Mouse (Mus musculus) stomach, embryonic 16.5 days (tissue): ENCODE data around the gene 1700003F12Rik. TPM values are rescaled to one million over a fixed set of nuclear protein-coding genes. Genes with fewer than 3 reads are reported as not detected.

ENCODE experiments used
- ATAC-seq: fragments of 200-750 bp; cut with Nextera tagmentation; 2 replicates; pipeline ENCODE4 v1.8.0; 2017; ENCODE audit warnings: moderate number of reproducible peaks, moderate TSS enrichment; ENCODE audit not compliant: insufficient read depth, low FRiP score
- H3K27ac ChIP-seq: fragments of 300-500 bp; sonication (generic); 2 replicates; pipeline ENCODE4 v1.5.1; 2014; ENCODE audit warnings: low read length
- H3K27me3 ChIP-seq: fragments of 300-500 bp; sonication (generic); 2 replicates; pipeline ENCODE4 v1.6.1; 2014; ENCODE audit warnings: low read length, control low read depth, mixed read lengths; ENCODE audit not compliant: control insufficient read depth, insufficient read depth
- H3K36me3 ChIP-seq: fragments of 300-500 bp; sonication (generic); 2 replicates; pipeline ENCODE4 v1.6.1; 2014; ENCODE audit warnings: low read length; ENCODE audit not compliant: control insufficient read depth, insufficient read depth
- H3K4me1 ChIP-seq: fragments of 300-500 bp; sonication (generic); 2 replicates; pipeline ENCODE4 v1.6.1; 2014; ENCODE audit warnings: low read length, control low read depth, mixed read lengths; ENCODE audit not compliant: control insufficient read depth, insufficient read depth
- H3K4me2 ChIP-seq: fragments of 300-500 bp; sonication (generic); 2 replicates; pipeline ENCODE4 v1.6.1; 2014; ENCODE audit warnings: low read depth, low read length, mixed read lengths
- H3K4me3 ChIP-seq: fragments of 300-500 bp; sonication (generic); replicated peaks from 2 replicates; pipeline ENCODE4 v1.5.1; 2014; ENCODE audit warnings: mild to moderate bottlenecking, low read length
- H3K9ac ChIP-seq: fragments of 300-500 bp; sonication (generic); 2 replicates; pipeline ENCODE4 v1.6.1; 2014; ENCODE audit warnings: low read length
- H3K9me3 ChIP-seq: fragments of 300-500 bp; sonication (generic); replicated peaks from 2 replicates; pipeline ENCODE4 v1.6.1; 2016; ENCODE audit warnings: low read length, control low read depth; ENCODE audit not compliant: control insufficient read depth
- WGBS: fragments of 180-500 bp; shearing (Covaris S2); extraction: QIAGEN DNeasy Blood & Tissue Kit; methylation state at CpG from one replicate; pipeline ENCODE4 v1.1.7; 2014; 5-methylcytosine and 5-hydroxymethylcytosine counted together
- polyA plus RNA-seq: library from polyadenylated mRNA; unstranded; fragments of >200 nt; fragmentation: Nextera tagmentation; extraction: Ambion mirVana; gene quantifications from 2 replicates; pipeline ENCODE4 v1.2.1, GENCODE M21; 2015

The 1700003F12Rik gene
- polyA plus RNA-seq, 1 experiment from 2014 or later = 1.6 TPM

DNA sequence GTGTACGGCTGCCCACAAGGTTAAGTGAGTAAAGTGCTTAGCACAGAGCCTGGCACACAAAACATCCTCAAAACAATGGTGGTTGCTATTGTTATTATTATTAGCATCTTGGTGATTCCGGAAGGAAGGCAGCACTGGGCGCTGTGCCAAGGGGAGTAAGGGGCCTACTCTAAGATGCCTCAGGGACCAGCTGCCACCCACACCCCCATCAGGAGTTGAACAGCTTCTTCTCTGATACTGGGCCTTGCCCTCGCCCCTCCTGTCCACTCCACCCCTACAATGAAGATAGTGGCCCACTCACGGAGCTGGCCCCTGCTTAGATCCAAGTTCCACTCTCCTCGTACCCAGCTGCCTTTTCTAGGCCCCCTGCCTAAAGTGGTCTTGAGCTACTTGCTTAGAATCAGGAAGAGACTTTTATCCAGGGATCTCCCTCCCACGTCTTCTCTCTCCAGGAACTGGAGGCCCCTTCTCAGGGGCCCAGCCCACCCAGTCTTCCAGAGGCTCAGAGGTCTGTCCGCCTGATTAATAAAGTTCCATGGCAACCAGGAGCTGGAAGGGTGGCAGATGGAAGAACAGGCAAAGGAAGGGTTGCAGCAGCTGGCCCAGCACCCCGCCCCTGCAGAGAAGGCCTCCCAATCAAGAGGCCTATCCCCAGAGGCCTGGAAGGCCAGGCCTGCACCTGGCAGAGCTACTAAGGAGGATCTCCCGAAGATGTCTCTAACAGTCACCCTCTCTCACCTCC, 21.6 kb downstream of the 1700003F12Rik start:
- H3K4me2 ChIP-seq = peak overlapping the region; percentile 76

GRCm38 (mm10) chr2:154569071-154569748, 22.3 kb downstream of the 1700003F12Rik start:
- H3K27me3 ChIP-seq = no peaks in the 10 kb centered on the region
- peak; percentile 83 for ATAC-seq
- H3K4me1 ChIP-seq = peaks cover 42% of the 10 kb centered on the region
- peak overlapping the region; percentile 75 for H3K9ac ChIP-seq
- under 1% methylated on average over 66 of the region's 70 CpGs for WGBS
- peak overlapping the region; percentile 75 for H3K4me3 ChIP-seq
- peak overlapping the region; percentile 76 for H3K4me2 ChIP-seq
- no peaks in the 10 kb centered on the region for H3K9me3 ChIP-seq
- H3K36me3 ChIP-seq = 0 out of 2 replicates have a peak, but pooled peaks cover under 1% of the 10 kb centered on the region
- H3K27ac ChIP-seq = peak overlapping the region; percentile 88

More for the DNA sequence above, 21.6 kb downstream of the 1700003F12Rik start:
- H3K36me3 ChIP-seq = peaks cover 2% of the 10 kb centered on the region; the same call in 1 of the 2 replicates
- ATAC-seq = no peak
- H3K9me3 ChIP-seq = no peaks in the 10 kb centered on the region
- H3K27ac ChIP-seq = peak overlapping the region; percentile 88
- WGBS = 17% methylated on average over 10 of the region's 10 CpGs
- H3K27me3 ChIP-seq = no peaks in the 10 kb centered on the region
- H3K4me3 ChIP-seq = peak overlapping the region; percentile 75
- peaks cover 42% of the 10 kb centered on the region for H3K4me1 ChIP-seq
- peak overlapping the region; percentile 75 for H3K9ac ChIP-seq

- Histone ChIP-seq H3K27ac (peak within 1 kb of the TSS; percentile 88), H3K27me3 (no peaks in the 10 kb centered on the region), H3K4me3 (peak within 1 kb of the TSS; percentile 75), H3K9me3 (no peaks in the 10 kb centered on the region), H3K4me2 (peak within 1 kb of the TSS; percentile 76), H3K9ac (peak within 1 kb of the TSS; percentile 75), H3K36me3 (no peaks in the 10 kb centered on the region), H3K4me1 (peaks cover 42% of the 10 kb centered on the region)
- under 1% methylated on average over 44 of the region's 44 CpGs for WGBS
- ATAC-seq = peak; percentile 97
Observed at GRCm38 (mm10) chr2:154569836-154570286, 23.0 kb downstream of the 1700003F12Rik start, which contains the start of gene E2f1. Gene E2f1 (minus strand): TSS chr2:154569892.

GRCm38 (mm10) chr2:154570666-154571065, 23.8 kb downstream of the 1700003F12Rik start:
- H3K4me3 ChIP-seq = no peak overlapping the region
- H3K9ac ChIP-seq = no peak overlapping the region
- WGBS = 57% methylated on average over 4 of the region's 4 CpGs
- H3K4me2 ChIP-seq = peak overlapping the region; percentile 76
- no peaks in the 10 kb centered on the region for H3K9me3 ChIP-seq
- no peaks in the 10 kb centered on the region for H3K36me3 ChIP-seq
- peak overlapping the region; percentile 83; the same call in 1 of the 2 replicates for H3K27ac ChIP-seq
- ATAC-seq = no peak
- peaks cover 42% of the 10 kb centered on the region for H3K4me1 ChIP-seq
- no peaks in the 10 kb centered on the region for H3K27me3 ChIP-seq

DNA sequence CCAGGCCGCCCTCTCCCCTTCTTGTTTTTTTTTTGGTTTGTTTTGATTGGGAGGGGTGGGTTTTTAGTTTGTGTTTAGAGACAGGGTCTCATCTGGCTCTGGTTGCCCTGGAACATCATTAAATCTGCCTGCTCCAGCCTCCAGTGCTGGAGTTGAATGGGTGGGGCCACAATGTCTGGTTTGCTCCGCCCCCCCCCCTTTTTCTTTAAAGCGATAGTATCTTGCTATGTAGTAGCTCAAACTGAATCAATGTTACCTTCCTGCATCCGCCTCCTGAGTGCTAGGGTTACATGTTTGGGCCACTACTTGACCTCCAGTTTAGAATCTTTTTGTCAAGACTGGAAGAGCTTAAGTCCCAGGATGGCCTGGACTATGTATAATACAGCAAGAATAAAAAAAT, 24.4 kb downstream of the 1700003F12Rik start:
- Histone ChIP-seq H3K4me1 (peaks cover 38% of the 10 kb centered on the region), H3K27ac (no peak overlapping the region), H3K9me3 (no peaks in the 10 kb centered on the region), H3K4me3 (no peak overlapping the region), H3K4me2 (no peak overlapping the region), H3K9ac (no peak overlapping the region), H3K27me3 (no peaks in the 10 kb centered on the region), H3K36me3 (no peaks in the 10 kb centered on the region)
- ATAC-seq = no peak
- 82% methylated on average over 4 of the region's 4 CpGs for WGBS

GRCm38 (mm10) chr2:154571976-154572375, 25.1 kb downstream of the 1700003F12Rik start:
- H3K4me1 ChIP-seq = peaks cover 31% of the 10 kb centered on the region
- H3K4me3 ChIP-seq = no peak overlapping the region
- H3K4me2 ChIP-seq = no peak overlapping the region
- 49% methylated on average over 8 of the region's 8 CpGs for WGBS
- H3K36me3 ChIP-seq = no peaks in the 10 kb centered on the region
- ATAC-seq = no peak
- no peaks in the 10 kb centered on the region for H3K9me3 ChIP-seq
- peak overlapping the region; percentile 29; the same call in 1 of the 2 replicates for H3K27ac ChIP-seq
- no peak overlapping the region for H3K9ac ChIP-seq
- no peaks in the 10 kb centered on the region for H3K27me3 ChIP-seq

- WGBS = 68% methylated on average over 3 of the region's 3 CpGs
- H3K4me3 ChIP-seq = no peak overlapping the region
- no peak for ATAC-seq
Observed at GRCm38 (mm10) chr2:154572996-154573395, 26.1 kb downstream of the 1700003F12Rik start.

GRCm38 (mm10) chr2:154574271-154574670, 27.4 kb downstream of the 1700003F12Rik start:
- WGBS = 73% methylated on average over 7 of the region's 7 CpGs
- no peak for ATAC-seq
- H3K4me1 ChIP-seq = peaks cover 13% of the 10 kb centered on the region; the same call in 1 of the 2 replicates

More at GRCm38 (mm10) chr2:154572996-154573395, 26.1 kb downstream of the 1700003F12Rik start:
- peaks cover 22% of the 10 kb centered on the region for H3K4me1 ChIP-seq
- H3K4me2 ChIP-seq = no peak overlapping the region
- H3K9ac ChIP-seq = no peak overlapping the region
- no peak overlapping the region for H3K27ac ChIP-seq
- H3K9me3 ChIP-seq = no peaks in the 10 kb centered on the region
- no peaks in the 10 kb centered on the region for H3K36me3 ChIP-seq
- H3K27me3 ChIP-seq = no peaks in the 10 kb centered on the region

More at GRCm38 (mm10) chr2:154574271-154574670, 27.4 kb downstream of the 1700003F12Rik start:
- H3K9ac ChIP-seq = no peak overlapping the region
- no peak overlapping the region for H3K27ac ChIP-seq
- no peak overlapping the region for H3K4me2 ChIP-seq
- H3K9me3 ChIP-seq = no peaks in the 10 kb centered on the region
- H3K4me3 ChIP-seq = no peak overlapping the region
- no peaks in the 10 kb centered on the region for H3K36me3 ChIP-seq
- no peaks in the 10 kb centered on the region for H3K27me3 ChIP-seq
